Mouse (Mus musculus) lung, postnatal 36 days (tissue): ENCODE measurements at regions not wholly inside any gene's neighbourhood (a gene's known extent, or its start where the extent isn't known, plus 50 kb on each side); places are given as distances from the start of the nearest gene placed in this dataset.

ENCODE experiments used
- DNase-seq: peaks from one replicate; pipeline ENCODE4 v3.0.0; 2022; ENCODE audit warnings: mixed read lengths

GRCm38 (mm10) chr12:49946752-49947260, 561.8 kb downstream of the Gm43517 start:
- DNase-seq = no peak

GRCm38 (mm10) chr12:49950986-49951385, 566.0 kb downstream of the Gm43517 start:
- no peak for DNase-seq

DNA sequence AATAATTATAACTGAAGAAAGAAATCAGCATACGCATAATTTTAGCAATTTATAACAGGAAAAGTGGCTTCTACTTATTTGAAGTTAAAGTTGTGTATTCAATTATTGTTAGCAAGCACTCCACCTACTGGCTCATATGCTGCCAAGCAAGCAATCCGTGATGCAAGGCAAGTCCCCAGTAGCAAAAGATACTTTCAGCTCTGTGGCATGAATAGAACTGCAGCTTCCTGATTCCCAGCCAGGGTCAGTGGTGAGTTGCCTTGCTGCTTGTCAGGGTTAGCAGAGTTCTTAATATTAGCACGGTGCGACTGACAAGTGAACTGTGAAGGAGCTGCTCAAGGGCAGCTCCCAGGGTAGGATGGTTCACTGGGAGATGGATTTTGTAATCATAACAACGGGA, 566.8 kb downstream of the Gm43517 start:
- peak; percentile 5 for DNase-seq

DNA sequence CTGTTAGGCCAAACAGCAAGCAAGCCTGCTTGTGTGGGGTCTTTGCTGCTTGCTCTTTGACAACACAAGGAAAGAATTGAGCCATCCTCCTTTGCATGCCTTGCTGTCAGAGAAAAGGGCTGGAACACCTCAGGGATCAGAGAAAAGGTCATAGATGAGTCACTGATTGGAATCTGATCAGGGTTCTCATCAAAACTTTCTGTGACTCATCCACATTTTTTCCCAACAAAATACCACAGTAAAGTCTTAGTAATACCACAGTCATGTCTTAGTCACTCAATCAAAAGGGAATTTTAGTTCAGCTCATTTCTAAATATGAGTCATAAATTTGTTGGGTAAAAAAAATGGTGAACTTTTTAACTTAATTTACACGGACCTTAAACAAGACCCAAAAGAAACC, 583.1 kb downstream of the Gm43517 start:
- no peak for DNase-seq

DNA sequence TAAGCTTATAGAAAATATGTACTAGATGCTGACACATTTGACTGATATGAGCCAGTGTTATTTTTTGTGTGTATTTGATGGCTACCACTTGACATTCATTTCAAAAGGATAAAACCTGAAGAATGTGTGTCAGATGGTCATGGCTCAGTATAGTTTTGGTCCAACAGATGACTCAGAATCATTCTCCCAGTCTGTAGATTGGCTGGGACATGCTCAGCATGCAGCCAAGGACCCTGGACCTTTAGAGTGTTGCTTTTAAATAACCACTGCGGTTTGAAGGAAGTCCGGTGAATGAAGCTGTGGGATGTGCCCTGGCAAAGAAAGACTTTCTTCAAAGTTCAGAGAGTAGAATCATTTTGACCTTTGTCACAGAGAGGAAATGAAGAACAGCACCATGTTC, 584.6 kb downstream of the Gm43517 start:
- DNase-seq = no peak

DNA sequence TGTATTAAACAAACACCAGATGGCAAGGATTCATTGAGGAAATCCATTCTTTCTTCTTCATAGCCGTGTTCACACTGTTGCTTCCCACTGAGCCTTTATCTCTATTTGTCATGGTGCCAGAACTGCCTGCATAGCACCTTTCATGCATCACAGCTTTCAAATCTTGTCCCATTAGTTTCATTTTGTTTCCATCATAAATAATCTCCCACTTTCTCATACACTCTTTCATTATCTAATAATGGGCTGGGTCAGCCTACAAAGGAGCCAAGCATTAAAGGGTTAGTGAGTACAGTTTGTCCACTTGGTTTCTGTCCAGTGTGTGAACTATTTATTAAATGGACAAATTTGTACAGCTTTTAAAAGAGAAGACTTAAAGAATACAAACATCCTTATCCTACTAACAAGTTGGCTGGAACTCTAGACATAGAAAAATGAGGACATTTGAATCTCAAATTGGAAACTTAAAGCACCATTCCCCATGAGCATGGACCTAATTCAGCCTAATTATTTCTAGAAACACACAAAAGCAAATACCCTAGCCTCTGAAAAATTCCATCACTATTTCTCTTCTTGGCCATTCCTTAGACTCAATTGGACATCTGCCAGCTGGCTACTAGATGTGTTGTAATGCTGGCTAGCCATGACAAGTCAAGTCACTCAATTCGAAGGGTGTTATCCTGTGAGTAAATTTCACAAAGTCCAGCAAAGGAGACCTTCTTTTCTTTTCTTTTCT, 589.8 kb downstream of the Gm43517 start:
- peak; percentile 12 for DNase-seq

DNA sequence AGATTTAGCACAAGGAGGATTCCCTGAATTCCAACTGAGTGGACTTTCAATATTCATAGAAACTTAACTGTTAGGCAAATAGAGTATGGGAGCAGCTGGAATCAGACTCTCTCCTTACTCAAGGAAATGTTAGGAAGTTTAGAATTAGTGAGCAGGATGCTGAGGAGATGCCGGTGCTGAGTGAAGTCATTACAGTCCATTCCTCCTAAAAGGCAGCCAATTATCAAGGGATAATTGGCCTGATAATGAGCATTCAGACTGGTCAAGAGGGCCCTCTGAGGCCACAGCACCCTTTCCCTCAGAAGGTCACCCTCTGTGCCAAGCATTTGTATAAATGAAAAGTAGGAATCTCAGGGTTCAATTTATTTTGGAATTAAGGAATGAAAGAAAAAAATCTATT, 590.6 kb downstream of the Gm43517 start:
- DNase-seq = no peak

DNA sequence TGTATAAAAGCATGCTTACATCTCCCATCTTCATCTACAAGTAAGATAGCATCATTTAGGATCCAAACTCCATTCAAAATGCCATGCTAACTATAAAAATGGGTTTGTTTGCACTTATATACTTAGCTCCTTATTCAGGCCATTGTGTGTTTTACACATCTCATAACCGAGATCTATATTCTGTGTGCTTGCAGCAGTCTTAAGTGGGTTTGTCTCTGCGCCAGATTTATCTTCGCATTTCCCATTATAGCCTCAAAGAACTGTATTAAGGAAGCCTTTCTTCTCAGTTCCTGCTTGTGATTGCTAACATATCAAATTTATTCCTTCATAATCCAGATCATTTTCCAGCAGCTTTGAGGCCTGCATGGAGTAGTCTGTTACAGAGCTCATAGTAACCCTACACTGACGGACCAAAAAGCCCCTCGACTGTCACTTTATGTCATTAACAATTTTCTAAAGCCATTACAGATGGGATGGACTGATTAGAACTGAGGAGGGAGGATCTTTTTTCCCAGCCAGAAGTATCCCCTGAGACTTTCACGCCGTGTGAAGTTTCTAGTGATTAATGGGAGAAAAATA, 607.6 kb downstream of the Gm43517 start:
- DNase-seq = no peak

- DNase-seq = no peak
Observed at GRCm38 (mm10) chr12:50038808-50039374, 610.0 kb downstream of the Prkd1 start.

DNA sequence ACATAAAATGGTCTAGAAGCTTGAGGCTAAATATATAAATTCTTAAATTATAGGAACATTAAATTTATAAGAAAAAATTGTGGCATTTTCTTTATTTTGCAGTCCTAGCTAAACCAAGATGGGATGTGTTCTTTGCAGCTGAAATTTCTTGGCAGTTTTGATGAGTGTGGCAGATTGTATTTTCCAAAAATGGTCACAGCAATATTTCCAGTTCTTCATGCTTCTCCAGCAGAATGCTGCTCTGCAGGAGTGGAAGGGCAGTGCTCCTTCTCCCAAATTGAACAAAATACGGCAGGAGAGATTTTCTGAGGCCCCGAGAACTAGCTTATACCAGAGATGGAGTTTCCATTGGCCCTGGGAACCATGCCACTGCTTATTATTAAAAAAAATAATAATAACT, 587.6 kb downstream of the Prkd1 start:
- DNase-seq = no peak

DNA sequence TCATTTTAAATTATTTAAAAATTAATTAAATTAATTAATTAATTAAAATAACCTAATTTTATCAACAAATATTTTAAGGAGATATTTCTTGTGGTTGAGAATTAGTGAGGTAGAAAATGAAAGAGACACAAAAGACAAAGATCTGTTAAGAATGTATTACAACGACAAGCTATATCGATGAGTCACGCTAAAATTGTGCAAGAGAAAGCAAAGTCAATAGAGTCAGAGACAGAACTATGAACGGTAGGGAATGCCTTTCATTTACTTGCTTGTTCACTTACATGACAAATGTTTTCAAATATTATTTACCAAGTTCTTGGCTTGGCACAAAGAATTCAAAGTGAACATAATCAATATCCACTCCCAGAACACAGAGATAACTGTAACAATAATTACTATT, 582.5 kb downstream of the Prkd1 start:
- DNase-seq = no peak

- no peak for DNase-seq
Observed at GRCm38 (mm10) chr12:50071797-50072196, 577.1 kb downstream of the Prkd1 start.

- DNase-seq = no peak
Observed at GRCm38 (mm10) chr12:50072359-50072758, 576.5 kb downstream of the Prkd1 start.

- no peak for DNase-seq
Observed at GRCm38 (mm10) chr12:50073684-50074083, 575.2 kb downstream of the Prkd1 start.

- DNase-seq = no peak
Observed at GRCm38 (mm10) chr12:50081157-50081556, 567.7 kb downstream of the Prkd1 start.

GRCm38 (mm10) chr12:50081571-50081970, 567.3 kb downstream of the Prkd1 start:
- DNase-seq = no peak

DNA sequence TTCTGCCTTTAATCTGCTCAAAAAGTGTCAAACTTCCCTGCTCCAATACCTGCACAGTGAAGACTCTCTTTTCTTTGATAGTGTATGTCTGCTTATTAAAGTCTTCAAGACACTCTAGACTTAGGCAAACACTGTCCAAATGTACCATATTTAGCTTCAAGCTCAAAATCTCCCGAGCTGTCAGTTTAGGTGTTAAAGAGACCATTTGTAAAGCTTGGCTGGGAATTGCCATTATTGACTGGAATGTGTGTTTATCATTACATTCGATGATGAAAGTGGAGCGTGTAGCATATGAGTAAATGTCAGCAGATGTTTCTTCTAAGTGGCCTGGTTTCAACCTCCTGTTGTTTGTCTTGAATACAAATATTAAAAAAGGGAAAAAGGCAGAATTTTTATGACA, 564.4 kb downstream of the Prkd1 start:
- DNase-seq = no peak

DNA sequence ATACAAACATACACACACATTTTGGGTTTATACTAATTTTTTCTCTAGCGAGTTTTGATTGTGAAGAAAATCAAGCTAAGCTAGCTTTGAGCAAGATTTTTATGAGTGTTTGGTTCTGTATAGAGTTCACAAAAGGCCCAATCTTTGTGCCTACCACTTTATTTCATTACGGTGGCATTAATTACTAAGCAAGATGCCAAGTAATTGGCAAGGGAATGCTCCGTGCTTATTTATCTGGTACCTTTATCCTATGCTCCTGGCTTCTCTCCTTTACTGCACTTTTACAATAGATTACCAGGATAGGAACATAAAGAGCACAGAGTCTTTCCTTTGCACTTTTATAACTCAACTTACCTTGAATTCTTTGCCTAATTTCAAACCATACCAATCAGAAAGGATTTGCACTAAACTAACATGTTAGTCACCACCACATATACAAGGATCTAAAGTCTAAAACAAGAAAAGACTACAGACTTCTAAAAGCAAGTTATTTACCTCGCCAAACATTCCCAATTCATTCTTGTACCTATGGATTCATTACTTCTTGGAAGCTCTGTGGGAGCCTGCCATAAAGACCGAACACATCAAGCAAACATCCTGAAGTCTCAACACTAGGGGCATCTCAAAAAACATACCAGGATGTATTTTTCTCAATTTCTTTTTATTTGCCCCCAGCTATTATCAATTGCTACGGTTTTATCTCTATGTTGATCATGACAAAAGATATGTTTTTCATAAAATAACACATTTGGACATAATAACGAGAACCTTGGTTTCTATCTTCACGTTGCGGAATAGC, 537.5 kb downstream of the Prkd1 start:
- no peak for DNase-seq

- DNase-seq = no peak
Observed at GRCm38 (mm10) chr12:50112081-50112491, 536.8 kb downstream of the Prkd1 start.

- no peak for DNase-seq
Observed at GRCm38 (mm10) chr12:50115855-50116254, 533.0 kb downstream of the Prkd1 start.

- DNase-seq = no peak
Observed at GRCm38 (mm10) chr12:50118346-50118745, 530.6 kb downstream of the Prkd1 start.

DNA sequence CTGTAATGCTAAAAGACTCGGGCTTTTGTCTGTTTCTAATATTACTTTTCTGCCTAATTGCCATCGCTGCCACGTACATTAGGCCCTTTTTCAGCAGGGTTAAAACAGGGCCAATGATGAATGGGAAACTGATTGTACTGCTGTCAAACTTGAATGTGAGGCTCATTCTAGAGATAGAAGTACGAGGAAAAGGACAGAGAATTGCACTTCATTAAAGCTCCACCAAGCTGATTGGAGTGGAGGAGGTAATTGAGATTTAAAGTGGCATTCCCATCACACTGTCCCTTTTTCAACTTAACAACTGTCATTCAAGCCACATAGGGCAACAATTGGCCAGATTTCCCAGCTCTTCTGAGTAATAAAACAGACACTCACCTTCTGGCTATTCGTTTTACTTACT, 526.8 kb downstream of the Prkd1 start:
- no peak for DNase-seq

- DNase-seq = no peak
Observed at GRCm38 (mm10) chr12:50122971-50123370, 525.9 kb downstream of the Prkd1 start.
